Mouse (Mus musculus): ENCODE data around the gene Gtf2i.

- TF ChIP-seq POLR2A (IDR thresholded peaks at IDR 0.05; ENCODE audit: control insufficient read depth, extremely low read depth, insufficient read depth, low read length, poor library complexity): no peak
- no peak for TF ChIP-seq CTCF (IDR thresholded peaks at IDR 0.05; ENCODE audit: borderline replicate concordance, control insufficient read depth, extremely low read depth, insufficient read depth, low read length, poor library complexity)
Observed at GRCm38 (mm10) chr5:134258934-134259333, 55.6 kb downstream of the Gtf2i start.
